Mouse (Mus musculus) hindbrain, embryonic 11.5 days (tissue): ENCODE measurements around the gene Zfp97. TPM values are rescaled to one million over a fixed set of nuclear protein-coding genes. Genes with fewer than 3 reads are reported as not detected.
"Not testable (repeated sequence)": the region's sequence is repeated elsewhere in the genome, so short reads cannot be mapped to it uniquely, and the experiment has no call there.

Experiments
- ATAC-seq: fragments of 200-750 bp; cut with Nextera tagmentation; 2 replicates; pipeline ENCODE4 v1.8.0; 2017; ENCODE audit warnings: mild to moderate bottlenecking, moderate TSS enrichment, moderate library complexity; ENCODE audit not compliant: low FRiP score
- DNase-seq: peaks from one replicate; pipeline ENCODE4 v3.0.0-alpha.2; 2015; ENCODE audit warnings: low spot score
- H3K27ac ChIP-seq: fragments of 300-500 bp; sonication (generic); 2 replicates; pipeline ENCODE4 v1.5.1; 2014; ENCODE audit warnings: mild to moderate bottlenecking, low read depth, low read length
- H3K27me3 ChIP-seq: fragments of 300-500 bp; sonication (generic); 2 replicates; pipeline ENCODE4 v1.6.1; 2014; ENCODE audit warnings: mild to moderate bottlenecking, low read length, moderate library complexity, mixed read lengths; ENCODE audit not compliant: control insufficient read depth, insufficient read depth
- H3K36me3 ChIP-seq: fragments of 300-500 bp; sonication (generic); 2 replicates; pipeline ENCODE4 v1.6.1; 2014; ENCODE audit warnings: mild to moderate bottlenecking, low read length, moderate library complexity, mixed read lengths; ENCODE audit not compliant: control insufficient read depth, insufficient read depth
- H3K4me1 ChIP-seq: fragments of 300-500 bp; sonication (generic); replicated peaks from 2 replicates; pipeline ENCODE4 v1.6.1; 2014; ENCODE audit warnings: low read length, mixed read lengths; ENCODE audit not compliant: control insufficient read depth, insufficient read depth
- H3K4me2 ChIP-seq: fragments of 300-500 bp; sonication (generic); replicated peaks from 2 replicates; pipeline ENCODE4 v1.6.1; 2014; ENCODE audit warnings: mild to moderate bottlenecking, low read depth, low read length
- H3K4me3 ChIP-seq: fragments of 300-500 bp; sonication (generic); 2 replicates; pipeline ENCODE4 v1.5.1; 2014; ENCODE audit warnings: low read depth, low read length
- H3K9ac ChIP-seq: fragments of 300-500 bp; sonication (generic); 2 replicates; pipeline ENCODE4 v1.6.1; 2014; ENCODE audit warnings: low read depth, low read length
- H3K9me3 ChIP-seq: fragments of 300-500 bp; sonication (generic); 2 replicates; pipeline ENCODE4 v1.6.1; 2016; ENCODE audit warnings: low read length; ENCODE audit not compliant: control insufficient read depth
- WGBS: fragments of 180-500 bp; shearing (Covaris S2); extraction: QIAGEN DNeasy Blood & Tissue Kit; methylation state at CpG from one replicate; pipeline ENCODE4 v1.1.7; 2014; 5-methylcytosine and 5-hydroxymethylcytosine counted together
- polyA plus RNA-seq: library from polyadenylated mRNA; unstranded; fragments of >200 nt; fragmentation: Nextera tagmentation; extraction: Ambion mirVana; gene quantifications from 2 replicates; pipeline ENCODE4 v1.2.1, GENCODE M21; 2014

The Zfp97 gene
- polyA plus RNA-seq, result 4.3 and 6.0 TPM in 2 replicates

DNA sequence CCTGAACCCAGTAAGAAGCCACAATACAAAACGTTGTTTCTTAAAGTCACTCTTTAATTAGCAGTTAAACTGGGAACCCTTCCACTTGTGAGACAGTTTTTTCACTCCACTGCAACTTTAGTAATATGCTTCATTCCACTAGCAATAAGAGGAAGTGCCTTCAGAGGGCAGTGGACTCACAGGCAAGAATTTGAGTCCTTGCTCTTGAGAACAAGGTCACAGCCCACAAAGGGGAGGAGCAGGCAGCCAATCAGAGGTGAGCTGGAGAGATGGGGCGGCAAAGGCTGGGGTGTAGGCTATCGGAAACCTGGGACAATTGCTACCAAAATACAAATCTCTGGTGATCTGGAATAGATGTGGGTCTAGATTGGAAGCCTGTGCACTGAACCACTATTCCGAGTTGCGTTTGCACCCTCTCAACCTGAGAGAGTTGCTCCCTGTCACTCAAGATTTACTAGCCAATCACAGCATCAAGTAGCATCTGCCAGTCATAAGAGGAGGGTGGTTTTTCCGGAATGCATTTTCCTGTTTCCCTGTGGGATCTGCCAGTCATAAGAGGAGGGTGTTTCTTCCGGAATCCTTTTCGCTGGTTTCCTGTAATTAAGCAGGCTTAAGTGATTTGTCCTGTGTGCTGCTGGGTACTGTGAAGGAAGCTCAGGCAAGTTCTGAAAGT, at the start of gene Zfp97:
Gene Zfp97, plus strand, starts transcription at position 586 of the 673 bp plus-strand sequence.
- H3K36me3 ChIP-seq, H3K4me2 ChIP-seq, H3K4me1 ChIP-seq, H3K9me3 ChIP-seq, H3K27me3 ChIP-seq, DNase-seq, H3K4me3 ChIP-seq, H3K9ac ChIP-seq, H3K27ac ChIP-seq: not testable (repeated sequence)
- ATAC-seq, result peak; percentile 99
- WGBS, result no CpG with 5 or more reads among the region's 8 CpGs

DNA sequence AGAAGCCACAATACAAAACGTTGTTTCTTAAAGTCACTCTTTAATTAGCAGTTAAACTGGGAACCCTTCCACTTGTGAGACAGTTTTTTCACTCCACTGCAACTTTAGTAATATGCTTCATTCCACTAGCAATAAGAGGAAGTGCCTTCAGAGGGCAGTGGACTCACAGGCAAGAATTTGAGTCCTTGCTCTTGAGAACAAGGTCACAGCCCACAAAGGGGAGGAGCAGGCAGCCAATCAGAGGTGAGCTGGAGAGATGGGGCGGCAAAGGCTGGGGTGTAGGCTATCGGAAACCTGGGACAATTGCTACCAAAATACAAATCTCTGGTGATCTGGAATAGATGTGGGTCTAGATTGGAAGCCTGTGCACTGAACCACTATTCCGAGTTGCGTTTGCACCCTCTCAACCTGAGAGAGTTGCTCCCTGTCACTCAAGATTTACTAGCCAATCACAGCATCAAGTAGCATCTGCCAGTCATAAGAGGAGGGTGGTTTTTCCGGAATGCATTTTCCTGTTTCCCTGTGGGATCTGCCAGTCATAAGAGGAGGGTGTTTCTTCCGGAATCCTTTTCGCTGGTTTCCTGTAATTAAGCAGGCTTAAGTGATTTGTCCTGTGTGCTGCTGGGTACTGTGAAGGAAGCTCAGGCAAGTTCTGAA, 57.7 kb downstream of the Zfp97 start:
- WGBS, result no CpG with 5 or more reads among the region's 8 CpGs

DNA sequence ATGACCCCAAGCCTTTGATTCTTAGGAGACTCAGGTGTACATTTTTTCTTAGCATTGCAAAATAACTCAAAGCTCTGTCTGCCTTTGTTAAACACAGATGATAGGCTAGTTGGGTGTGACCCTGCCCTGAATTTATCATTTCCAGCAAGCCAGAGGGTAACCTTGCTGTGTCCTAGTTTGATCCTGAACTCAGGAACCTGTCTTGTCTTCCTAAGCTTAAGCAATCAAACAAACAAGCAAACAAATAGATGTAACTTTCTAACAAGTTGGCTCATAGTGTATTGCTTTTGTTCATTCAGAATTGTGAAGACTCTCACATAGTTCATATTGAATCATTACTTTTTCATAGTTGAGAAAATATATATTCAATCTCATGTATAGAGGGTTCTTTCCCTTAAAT, 73.5 kb downstream of the Zfp97 start:
- not testable (repeated sequence) for DNase-seq, H3K9ac ChIP-seq, H3K36me3 ChIP-seq, H3K4me2 ChIP-seq, ATAC-seq, H3K4me3 ChIP-seq, H3K27ac ChIP-seq, H3K27me3 ChIP-seq, H3K4me1 ChIP-seq
- H3K9me3 ChIP-seq, result peaks cover 11% of the 10 kb centered on the region

More for the DNA sequence above, 57.7 kb downstream of the Zfp97 start:
- H3K36me3 ChIP-seq, H3K9me3 ChIP-seq, H3K27me3 ChIP-seq, H3K4me3 ChIP-seq, H3K27ac ChIP-seq, DNase-seq, H3K4me2 ChIP-seq, H3K9ac ChIP-seq, H3K4me1 ChIP-seq: not testable (repeated sequence)
- peak; percentile 98 for ATAC-seq

DNA sequence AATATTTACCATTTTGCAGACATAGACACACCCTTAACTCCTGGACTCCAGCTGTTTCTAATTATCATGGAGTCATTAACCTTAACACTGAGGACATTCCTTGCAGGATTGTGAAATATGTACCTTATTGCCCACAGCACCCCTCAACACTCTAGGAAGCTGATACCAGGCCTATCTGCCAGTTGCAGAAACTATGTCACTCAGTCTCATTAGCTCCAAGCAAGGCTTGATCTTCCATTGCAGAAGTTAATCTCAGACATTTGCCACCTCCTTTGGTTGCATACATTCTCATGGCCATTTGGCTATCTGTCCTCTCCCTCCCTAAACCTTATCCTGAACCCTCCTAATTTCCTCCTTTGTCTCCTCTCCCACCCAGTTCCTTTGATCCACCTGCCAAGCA, 74.0 kb downstream of the Zfp97 start:
- ATAC-seq (no peak), DNase-seq (no peak)
- H3K36me3 ChIP-seq, result no peaks in the 10 kb centered on the region
- H3K27me3 ChIP-seq, result no peaks in the 10 kb centered on the region
- peaks cover 11% of the 10 kb centered on the region for H3K9me3 ChIP-seq
- H3K4me2 ChIP-seq, result no peak overlapping the region
- H3K4me1 ChIP-seq, result no peaks in the 10 kb centered on the region
- no peak overlapping the region for H3K9ac ChIP-seq
- H3K27ac ChIP-seq, result no peak overlapping the region
- no peak overlapping the region for H3K4me3 ChIP-seq

DNA sequence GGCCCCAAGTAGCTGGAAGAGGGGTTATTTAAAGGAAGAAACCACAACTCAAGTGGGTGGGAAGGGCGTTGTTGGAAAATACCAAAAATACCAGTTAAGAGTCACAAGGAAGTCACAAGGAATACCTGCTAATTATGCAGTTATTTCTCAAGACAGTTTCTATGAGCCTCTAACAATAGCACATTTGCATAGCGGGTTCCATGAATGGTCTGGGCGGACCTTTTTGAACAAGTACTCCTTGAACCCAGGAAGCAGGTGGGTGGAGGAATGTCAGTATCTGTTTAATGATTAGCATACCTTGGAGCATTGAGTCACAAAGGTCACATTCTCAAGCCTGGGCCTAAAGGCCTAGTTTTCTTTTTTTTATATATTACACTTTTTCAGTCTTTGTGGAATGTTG, 74.9 kb downstream of the Zfp97 start:
- not testable (repeated sequence) for H3K4me2 ChIP-seq, H3K27me3 ChIP-seq, DNase-seq, H3K4me1 ChIP-seq, ATAC-seq, H3K9ac ChIP-seq, H3K4me3 ChIP-seq, H3K27ac ChIP-seq, H3K36me3 ChIP-seq
- 98% methylated on average over 3 of the region's 3 CpGs for WGBS
- H3K9me3 ChIP-seq, result peaks cover 11% of the 10 kb centered on the region

Other genes starting within 250 kb of the Zfp97 start
- 5.2 and 6.1 TPM in 2 replicates for gene Zfp960, start 57.3 kb upstream of the Zfp97 start, polyA plus RNA-seq